Mouse (Mus musculus) cerebellum, adult 2 months (tissue): ENCODE data around the gene S1pr2. TPM values are rescaled to one million over a fixed set of nuclear protein-coding genes. Genes with fewer than 3 reads are reported as not detected.

Source experiments
- DNase-seq, 2 experiments: peaks; one replicate each; pipeline ENCODE4 v3.0.0; 2021
- H3K27ac ChIP-seq: fragments of 200-500 bp; 2 replicates; pipeline ENCODE4 v1.5.1; 2012; ENCODE audit warnings: low read length, control low read depth, inconsistent platforms; ENCODE audit not compliant: insufficient read depth
- H3K27me3 ChIP-seq: fragments of 200-500 bp; 2 replicates; pipeline ENCODE4 v1.6.1; 2012; ENCODE audit warnings: inconsistent platforms, mild to moderate bottlenecking, low read length, moderate library complexity; ENCODE audit not compliant: control insufficient read depth, insufficient read depth
- H3K4me1 ChIP-seq: fragments of 200-500 bp; 2 replicates; pipeline ENCODE4 v1.6.1; 2011; ENCODE audit warnings: low read length; ENCODE audit not compliant: control insufficient read depth, insufficient read depth
- H3K4me3 ChIP-seq: fragments of 200-500 bp; replicated peaks from 2 replicates; pipeline ENCODE3; 2011; ENCODE audit warnings: mild to moderate bottlenecking, low read depth, low read length, control low read depth; ENCODE audit not compliant: insufficient read depth
- CTCF ChIP-seq: fragments of 200-500 bp; IDR thresholded peaks from 2 replicates; pipeline ENCODE4 v1.5.1; 2011; ENCODE audit warnings: low read depth, mild to moderate bottlenecking, control low read depth, low read length, moderate library complexity, borderline replicate concordance; ENCODE audit not compliant: insufficient read depth
- POLR2A ChIP-seq: fragments of 200-500 bp; IDR thresholded peaks from 2 replicates; pipeline ENCODE4 v1.6.1; 2011; ENCODE audit warnings: low read length, control low read depth, borderline replicate concordance; ENCODE audit not compliant: insufficient read depth
- WGBS: fragments of 180-500 bp; shearing (Covaris S2); methylation state at CpG from one replicate; pipeline ENCODE4 v1.1.7; 2018; 5-methylcytosine and 5-hydroxymethylcytosine counted together
- polyA plus RNA-seq: library from polyadenylated mRNA; depleted of rRNA; stranded (reverse); fragments of >200 nt; gene quantifications from 2 replicates; pipeline ENCODE4 v1.2.3, GENCODE M21; 2012

Gene S1pr2
- polyA plus RNA-seq, 1 experiment, result 1.8 TPM

- peak; percentile 31 to 59 for DNase-seq
- H3K4me3 ChIP-seq, result no peak overlapping the region
- TF ChIP-seq POLR2A (no peak), CTCF (no peak)
- WGBS, result 21% methylated on average over 28 of the region's 28 CpGs
- H3K27ac ChIP-seq, result no peak overlapping the region
- peaks cover 1% of the 10 kb centered on the region; the same call in 1 of the 2 replicates for H3K27me3 ChIP-seq
- 0 out of 2 replicates have a peak, but pooled peaks cover 3% of the 10 kb centered on the region for H3K4me1 ChIP-seq
These were observed 4.2 kb downstream of the S1pr2 start for GRCm38 (mm10) chr9:20972141-20972992.

- no peak overlapping the region for H3K4me3 ChIP-seq
- H3K4me1 ChIP-seq, result 0 out of 2 replicates have a peak, but pooled peaks cover 1% of the 10 kb centered on the region
- no peak for DNase-seq
- peaks cover 1% of the 10 kb centered on the region; the same call in 1 of the 2 replicates for H3K27me3 ChIP-seq
- WGBS, result 83% methylated on average over 7 of the region's 7 CpGs
- H3K27ac ChIP-seq, result no peak overlapping the region
- TF ChIP-seq POLR2A (no peak), CTCF (no peak)
These were observed 4.8 kb downstream of the S1pr2 start for GRCm38 (mm10) chr9:20971751-20972140.

GRCm38 (mm10) chr9:20966747-20967146 is 9.8 kb downstream of the S1pr2 start:
- no peak for DNase-seq
- Histone ChIP-seq H3K4me1 (no peaks in the 10 kb centered on the region), H3K4me3 (no peak overlapping the region), H3K27me3 (no peaks in the 10 kb centered on the region), H3K27ac (no peak overlapping the region)
- TF ChIP-seq POLR2A, result no peak
- TF ChIP-seq CTCF, result no peak
- WGBS, result 80% methylated on average over 5 of the region's 5 CpGs

DNA sequence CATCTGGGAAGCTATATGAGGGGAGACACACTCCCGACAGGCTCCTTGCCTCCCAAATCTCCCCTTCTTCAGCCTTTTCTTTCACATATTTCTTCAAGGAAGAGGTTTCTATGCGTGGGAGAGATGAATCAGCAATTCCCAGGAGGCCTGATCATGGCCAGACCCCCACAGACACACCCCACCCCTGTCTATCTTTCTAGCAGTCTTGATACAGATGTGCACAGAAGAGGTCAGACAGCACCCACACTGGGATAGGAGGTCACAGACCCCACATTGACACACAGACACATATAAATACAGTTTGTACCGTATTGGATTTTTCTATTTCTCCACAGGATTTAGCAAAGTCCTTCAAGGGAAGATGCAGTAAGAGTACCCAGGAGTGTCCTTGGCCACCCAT is 10.6 kb downstream of the S1pr2 start:
- Histone ChIP-seq H3K27me3 (no peaks in the 10 kb centered on the region), H3K4me1 (no peaks in the 10 kb centered on the region), H3K27ac (no peak overlapping the region), H3K4me3 (no peak overlapping the region)
- DNase-seq, result no peak
- TF ChIP-seq CTCF (no peak), POLR2A (no peak)
- 80% methylated on average over 3 of the region's 3 CpGs for WGBS

DNA sequence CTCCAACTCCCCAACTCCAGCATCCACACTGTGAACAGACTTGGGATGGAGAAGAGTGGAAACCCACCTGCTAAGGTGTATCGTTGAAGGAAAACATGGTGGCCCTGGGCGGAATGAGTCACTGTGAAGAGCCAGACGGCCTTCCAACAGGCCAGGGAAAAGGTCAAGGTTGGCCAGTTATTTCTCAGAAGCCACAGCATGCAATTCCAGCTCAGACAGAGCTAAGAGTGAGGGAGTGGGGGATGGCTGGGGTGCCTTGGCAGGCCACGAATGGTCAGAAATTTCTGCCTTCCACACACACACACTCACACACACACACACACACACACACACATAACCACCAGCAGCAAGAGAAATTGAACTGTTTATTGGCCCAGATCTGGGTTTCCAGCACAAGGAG is 11.0 kb downstream of the S1pr2 start:
- Histone ChIP-seq H3K27me3 (no peaks in the 10 kb centered on the region), H3K4me3 (no peak overlapping the region), H3K27ac (no peak overlapping the region), H3K4me1 (no peaks in the 10 kb centered on the region)
- TF ChIP-seq CTCF, result no peak
- no peak for TF ChIP-seq POLR2A
- no peak for DNase-seq
- 85% methylated on average over 4 of the region's 4 CpGs for WGBS

GRCm38 (mm10) chr9:20961557-20961956 is 15.0 kb downstream of the S1pr2 start:
- Histone ChIP-seq H3K4me1 (no peaks in the 10 kb centered on the region), H3K27me3 (no peaks in the 10 kb centered on the region; the same call in 1 of the 2 replicates), H3K4me3 (no peak overlapping the region), H3K27ac (no peak overlapping the region)
- 69% methylated on average over 9 of the region's 9 CpGs for WGBS
- no peak for DNase-seq
- TF ChIP-seq CTCF, result no peak
- TF ChIP-seq POLR2A, result no peak

- Histone ChIP-seq H3K4me3 (no peak within 1 kb of the TSS), H3K4me1 (no peaks in the 10 kb centered on the region), H3K27me3 (no peaks in the 10 kb centered on the region; the same call in 1 of the 2 replicates), H3K27ac (no peak within 1 kb of the TSS)
- DNase-seq, result no peak
- TF ChIP-seq POLR2A (no peak), CTCF (no peak)
- 85% methylated on average over 2 of the region's 2 CpGs for WGBS
These were observed 17.1 kb downstream of the S1pr2 start, which contains the start of gene Dnmt1 for GRCm38 (mm10) chr9:20959430-20959938. Gene Dnmt1, minus strand, starts transcription at chr9:20959888.

GRCm38 (mm10) chr9:20956989-20957388 is 19.6 kb downstream of the S1pr2 start:
- Histone ChIP-seq H3K4me3 (no peak overlapping the region), H3K27me3 (no peaks in the 10 kb centered on the region; the same call in 1 of the 2 replicates), H3K4me1 (no peaks in the 10 kb centered on the region), H3K27ac (no peak overlapping the region)
- no peak for DNase-seq
- no peak for TF ChIP-seq POLR2A
- TF ChIP-seq CTCF, result no peak
- WGBS, result 64% methylated on average over 3 of the region's 3 CpGs
